Mouse (Mus musculus): Measurements from ENCODE around the gene Ssbp4. TPM values are rescaled to one million over a fixed set of nuclear protein-coding genes. Genes with fewer than 3 reads are reported as not detected.

The Ssbp4 gene
- polyA plus RNA-seq, 1 experiment from 2014 or later: 188 TPM

DNA sequence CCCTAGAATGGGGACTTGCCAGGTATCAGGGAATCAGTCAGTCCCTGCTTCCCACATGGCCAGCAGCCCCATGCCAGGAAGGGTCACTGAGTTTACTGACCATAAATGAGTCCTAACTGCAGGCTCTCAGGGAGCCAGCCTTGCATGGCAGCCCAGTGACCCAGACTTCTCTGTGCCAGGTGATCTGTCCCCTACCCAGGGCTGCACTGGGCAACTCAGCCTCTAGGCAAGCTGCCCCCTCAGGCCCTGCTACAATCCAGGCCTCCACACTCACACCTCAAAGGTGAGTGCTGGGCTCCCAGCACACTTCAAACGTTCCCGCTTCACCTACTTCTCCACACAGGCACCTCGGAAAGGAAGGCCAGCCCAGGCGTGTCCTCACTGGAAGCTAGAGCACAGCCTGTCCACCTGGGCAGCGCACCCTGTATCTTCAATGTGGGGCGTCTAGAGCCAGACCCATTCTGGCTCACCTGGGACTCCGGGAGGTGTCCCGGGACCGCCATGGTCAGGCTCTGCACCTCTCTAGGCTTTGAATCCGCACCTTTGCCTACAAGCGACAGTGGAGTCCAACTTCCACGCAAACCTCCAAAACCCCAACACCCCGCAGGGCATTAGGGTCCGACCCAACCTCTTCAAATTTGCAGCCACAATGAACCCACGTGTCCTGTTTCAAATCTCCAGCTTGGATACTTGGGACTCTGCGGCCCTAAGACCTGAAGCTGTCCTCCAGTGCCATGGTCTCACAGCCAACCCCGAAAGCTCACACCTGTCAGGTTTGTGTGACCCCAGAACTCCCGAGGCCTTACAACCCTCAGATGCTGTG, 1.7 kb downstream of the Ssbp4 start:
- Histone ChIP-seq H3K27ac (peak overlapping the region; percentile 98), H3K9me3 (replicated peaks; ENCODE audit: low read length) (no peaks in the 10 kb centered on the region), H3K36me3 (ENCODE audit: insufficient read depth, low read length) (0 out of 2 replicates have a peak, but pooled peaks cover 3% of the 10 kb centered on the region), H3K27me3 (ENCODE audit: insufficient read depth, low read length) (no peaks in the 10 kb centered on the region), H3K9ac (ENCODE audit: low read depth, low read length) (peak overlapping the region; percentile 92), H3K4me2 (ENCODE audit: low read length) (peak overlapping the region; percentile 93), H3K4me1 (replicated peaks; ENCODE audit: insufficient read depth, low read length) (peaks cover 14% of the 10 kb centered on the region; the same call in 1 of the 2 replicates), H3K4me3 (replicated peaks; ENCODE audit: low read depth, low read length) (peak overlapping the region; percentile 83)
- no peak for TF ChIP-seq CTCF (IDR thresholded peaks at IDR 0.05; ENCODE audit: low read depth)
- ATAC-seq (replicated peaks; ENCODE audit: low FRiP score, low read depth): no peak
- WGBS: 45% methylated on average over 18 of the region's 18 CpGs
- DNase-seq (ENCODE audit: low spot score): no peak

DNA sequence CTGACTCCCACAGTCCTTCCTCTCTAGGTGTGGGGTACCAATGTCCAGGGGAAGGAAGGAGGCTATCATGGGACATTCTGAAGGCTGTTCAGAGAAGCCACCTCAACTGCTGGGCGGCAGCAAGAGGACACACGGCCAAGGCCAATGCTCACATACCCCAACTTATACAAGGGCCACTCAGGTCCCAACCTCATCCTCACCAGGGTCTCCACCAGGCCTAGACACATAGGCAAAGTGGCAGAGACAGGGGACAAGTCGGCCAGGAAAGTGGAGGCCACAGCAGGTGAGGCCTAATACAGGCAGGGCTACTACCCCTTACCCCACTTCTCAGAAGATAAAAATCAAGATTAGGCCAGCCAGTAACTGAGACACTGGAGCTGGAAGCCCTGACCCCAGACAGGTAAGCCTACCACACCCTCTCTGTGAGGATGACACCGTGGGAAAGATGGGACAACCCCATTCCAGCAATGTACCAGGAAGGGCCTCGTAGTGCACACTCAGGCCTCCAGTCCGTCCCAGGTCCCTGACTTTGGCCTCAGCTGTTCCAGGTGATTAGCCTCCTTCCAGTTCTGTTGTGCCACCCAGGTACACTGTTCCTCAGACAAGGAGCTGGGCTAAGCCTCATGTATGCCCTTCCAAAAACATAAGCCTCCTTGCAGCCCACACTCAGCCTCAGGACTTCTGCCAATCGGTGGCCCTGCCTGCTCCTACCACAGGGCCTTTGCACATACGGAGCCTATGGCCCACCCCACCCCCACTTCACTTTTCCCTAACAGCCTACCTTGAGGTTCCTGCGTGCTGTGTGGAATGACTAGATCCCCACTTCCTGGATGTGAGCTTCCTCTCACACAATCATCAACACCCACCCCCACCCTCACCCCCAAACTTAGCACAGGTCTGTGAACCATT, 2.5 kb downstream of the Ssbp4 start:
- peaks cover 14% of the 10 kb centered on the region for H3K4me1 ChIP-seq (replicated peaks; ENCODE audit: insufficient read depth, low read length)
- no peak for TF ChIP-seq CTCF (IDR thresholded peaks at IDR 0.05; ENCODE audit: low read depth)
- peak overlapping the region; percentile 92; the same call in 1 of the 2 replicates for H3K9ac ChIP-seq (ENCODE audit: low read depth, low read length)

DNA sequence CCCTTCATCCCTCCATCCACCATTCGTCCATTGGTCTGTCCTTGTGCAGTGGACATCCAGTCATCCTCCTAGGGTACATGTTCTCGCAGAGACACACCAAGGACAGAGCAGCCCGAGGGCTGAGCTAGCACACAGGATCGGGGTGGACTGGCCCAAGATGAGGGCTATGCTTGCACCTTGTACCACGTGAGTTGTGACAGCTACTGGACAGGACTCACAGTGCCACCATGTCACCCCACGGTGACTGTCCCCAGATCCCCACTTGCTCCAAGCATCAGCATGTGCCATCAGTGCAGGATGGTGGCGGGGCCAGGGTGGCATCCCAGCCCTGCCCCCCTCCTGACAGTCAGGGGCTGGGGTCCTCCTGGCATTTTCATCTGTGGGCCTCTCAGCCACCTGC, 4.1 kb downstream of the Ssbp4 start:
- no peak for DNase-seq (ENCODE audit: low spot score)
- Histone ChIP-seq H3K4me1 (replicated peaks; ENCODE audit: insufficient read depth, low read length) (peaks cover 17% of the 10 kb centered on the region), H3K9me3 (replicated peaks; ENCODE audit: low read length) (no peaks in the 10 kb centered on the region), H3K4me2 (ENCODE audit: low read length) (no peak overlapping the region), H3K27ac (no peak overlapping the region), H3K4me3 (replicated peaks; ENCODE audit: low read depth, low read length) (no peak overlapping the region), H3K27me3 (ENCODE audit: insufficient read depth, low read length) (no peaks in the 10 kb centered on the region), H3K36me3 (ENCODE audit: insufficient read depth, low read length) (0 out of 2 replicates have a peak, but pooled peaks cover 3% of the 10 kb centered on the region), H3K9ac (ENCODE audit: low read depth, low read length) (no peak overlapping the region)
- no peak for ATAC-seq (replicated peaks; ENCODE audit: low FRiP score, low read depth)
- 69% methylated on average over 7 of the region's 7 CpGs for WGBS
- TF ChIP-seq CTCF (IDR thresholded peaks at IDR 0.05; ENCODE audit: low read depth): no peak

More for the DNA sequence above, 2.5 kb downstream of the Ssbp4 start:
- no peaks in the 10 kb centered on the region for H3K9me3 ChIP-seq (replicated peaks; ENCODE audit: low read length)
- ATAC-seq (replicated peaks; ENCODE audit: low FRiP score, low read depth): no peak
- H3K4me3 ChIP-seq (replicated peaks; ENCODE audit: low read depth, low read length): no peak overlapping the region
- no peaks in the 10 kb centered on the region for H3K27me3 ChIP-seq (ENCODE audit: insufficient read depth, low read length)
- H3K36me3 ChIP-seq (ENCODE audit: insufficient read depth, low read length): 0 out of 2 replicates have a peak, but pooled peaks cover 3% of the 10 kb centered on the region
- WGBS: 79% methylated on average over 9 of the region's 9 CpGs
- DNase-seq (ENCODE audit: low spot score): no peak
- peak overlapping the region; percentile 93; the same call in 1 of the 2 replicates for H3K4me2 ChIP-seq (ENCODE audit: low read length)
- peak overlapping the region; percentile 58; the same call in 1 of the 2 replicates for H3K27ac ChIP-seq

DNA sequence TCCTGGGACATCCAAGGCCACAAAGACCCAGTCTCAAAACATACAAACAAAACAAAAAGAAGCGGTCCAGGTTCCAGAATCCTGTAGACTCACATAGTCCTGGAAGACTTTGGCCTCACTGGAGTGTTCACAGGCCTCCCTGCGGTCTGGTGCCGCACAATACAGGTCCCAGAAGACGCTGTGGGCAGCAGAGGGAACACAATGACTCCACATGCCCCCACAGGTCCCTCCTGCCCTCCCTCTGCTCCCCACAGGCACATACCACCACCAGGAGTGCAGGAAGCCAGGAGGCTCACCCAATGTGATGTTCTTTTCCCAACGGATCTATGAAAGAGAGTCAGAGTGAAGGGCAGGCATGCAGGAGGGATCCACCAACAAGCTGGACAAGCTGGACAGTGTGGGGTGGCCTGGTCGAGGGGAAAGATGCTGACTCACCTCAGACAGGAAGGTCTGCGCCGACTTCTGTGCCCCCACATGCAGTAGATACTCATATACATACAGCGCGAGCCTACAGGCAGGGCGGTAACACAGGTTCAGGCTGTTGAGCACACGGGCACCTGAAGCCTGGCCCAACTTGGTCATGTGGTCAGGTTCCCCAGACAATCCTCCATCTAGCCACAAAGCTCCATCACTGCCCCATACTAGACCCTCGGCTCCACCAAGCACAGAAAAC, 6.4 kb downstream of the Ssbp4 start:
- Histone ChIP-seq H3K4me1 (replicated peaks; ENCODE audit: insufficient read depth, low read length) (peaks cover 30% of the 10 kb centered on the region), H3K9ac (ENCODE audit: low read depth, low read length) (no peak overlapping the region), H3K27me3 (ENCODE audit: insufficient read depth, low read length) (no peaks in the 10 kb centered on the region), H3K4me2 (ENCODE audit: low read length) (no peak overlapping the region), H3K9me3 (replicated peaks; ENCODE audit: low read length) (no peaks in the 10 kb centered on the region), H3K4me3 (replicated peaks; ENCODE audit: low read depth, low read length) (no peak overlapping the region), H3K36me3 (ENCODE audit: insufficient read depth, low read length) (0 out of 2 replicates have a peak, but pooled peaks cover 3% of the 10 kb centered on the region), H3K27ac (no peak overlapping the region)
- no peak for TF ChIP-seq CTCF (IDR thresholded peaks at IDR 0.05; ENCODE audit: low read depth)
- DNase-seq (ENCODE audit: low spot score): no peak
- ATAC-seq (replicated peaks; ENCODE audit: low FRiP score, low read depth): no peak
- 97% methylated on average over 13 of the region's 13 CpGs for WGBS

DNA sequence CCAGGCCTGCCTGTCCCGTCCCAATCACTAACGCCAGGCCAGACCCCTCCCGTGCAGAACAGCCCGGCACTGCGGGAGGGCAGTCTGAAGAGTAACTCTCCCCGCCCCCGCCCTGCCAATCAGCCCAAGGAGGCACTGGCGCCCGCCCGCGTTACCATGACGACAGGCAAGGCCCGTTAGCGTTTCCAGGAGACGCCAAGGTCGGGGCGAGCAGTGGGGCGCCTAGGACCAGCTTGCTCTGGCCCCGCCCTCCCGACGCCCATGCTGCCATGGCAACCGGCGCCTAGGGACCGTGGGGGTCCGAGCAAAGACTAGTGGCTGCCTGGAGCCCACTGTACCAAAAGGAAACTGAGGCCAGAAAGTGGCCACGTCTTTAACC, 7.4 kb downstream of the Ssbp4 start:
- Histone ChIP-seq H3K36me3 (ENCODE audit: insufficient read depth, low read length) (0 out of 2 replicates have a peak, but pooled peaks cover 3% of the 10 kb centered on the region), H3K27ac (peak overlapping the region; percentile 85), H3K4me2 (ENCODE audit: low read length) (peak overlapping the region; percentile 44), H3K4me3 (replicated peaks; ENCODE audit: low read depth, low read length) (0 out of 2 replicates have a peak overlapping the region, but pooled peaks have one; percentile 0), H3K4me1 (replicated peaks; ENCODE audit: insufficient read depth, low read length) (peaks cover 21% of the 10 kb centered on the region), H3K27me3 (ENCODE audit: insufficient read depth, low read length) (no peaks in the 10 kb centered on the region), H3K9me3 (replicated peaks; ENCODE audit: low read length) (no peaks in the 10 kb centered on the region), H3K9ac (ENCODE audit: low read depth, low read length) (0 out of 2 replicates have a peak overlapping the region, but pooled peaks have one; percentile 1)
- peak; percentile 87 for DNase-seq (ENCODE audit: low spot score)
- no peak for TF ChIP-seq CTCF (IDR thresholded peaks at IDR 0.05; ENCODE audit: low read depth)
- WGBS: 3% methylated on average over 26 of the region's 26 CpGs
- no peak for ATAC-seq (replicated peaks; ENCODE audit: low FRiP score, low read depth)

Data from kidney, postnatal 0 days (tissue).